Mouse (Mus musculus): ENCODE measurements around the gene Avpr2. TPM values are rescaled to one million over a fixed set of nuclear protein-coding genes. Genes with fewer than 3 reads are reported as not detected.

Avpr2 gene
- polyA plus RNA-seq (2014; fragmentation: Illumina TruSeq; extraction: RNeasy Lipid Tissue Mini Kit (QIAGEN cat#74804); ENCODE audit: low read depth, low replicate concordance): not detected

DNA sequence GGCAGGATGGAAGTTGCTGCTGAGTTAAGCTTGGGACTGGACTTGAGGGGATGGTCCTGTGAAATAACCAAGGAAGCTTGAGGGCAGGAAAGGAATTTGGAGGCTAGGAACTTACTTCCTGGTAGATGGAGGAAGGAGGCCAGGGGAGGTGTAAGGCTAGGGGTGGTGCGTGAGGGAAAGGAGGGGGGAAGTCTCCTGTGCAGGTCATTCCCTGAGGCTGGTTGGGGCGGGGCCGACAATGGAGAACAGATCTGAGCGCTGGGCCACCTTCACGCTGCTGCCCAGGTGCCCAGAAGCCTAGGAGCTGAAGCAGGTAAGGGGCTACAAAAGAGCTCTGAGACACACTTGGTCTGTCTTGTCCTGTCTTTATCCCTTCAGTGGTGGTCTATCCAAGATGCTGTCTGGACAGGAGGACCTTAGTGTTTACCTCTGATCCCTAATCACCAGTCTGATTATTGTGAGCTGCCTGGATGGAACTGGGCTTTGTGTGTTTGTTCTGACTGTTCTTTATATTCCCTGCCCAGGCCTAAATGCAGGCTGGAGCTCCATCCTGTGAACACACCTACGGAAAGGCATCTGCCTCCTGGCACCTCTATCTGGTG lies at the start of gene Avpr2:
TSS of gene Avpr2 (plus strand) at position 552 of the 602 bp plus-strand sequence.

DNA sequence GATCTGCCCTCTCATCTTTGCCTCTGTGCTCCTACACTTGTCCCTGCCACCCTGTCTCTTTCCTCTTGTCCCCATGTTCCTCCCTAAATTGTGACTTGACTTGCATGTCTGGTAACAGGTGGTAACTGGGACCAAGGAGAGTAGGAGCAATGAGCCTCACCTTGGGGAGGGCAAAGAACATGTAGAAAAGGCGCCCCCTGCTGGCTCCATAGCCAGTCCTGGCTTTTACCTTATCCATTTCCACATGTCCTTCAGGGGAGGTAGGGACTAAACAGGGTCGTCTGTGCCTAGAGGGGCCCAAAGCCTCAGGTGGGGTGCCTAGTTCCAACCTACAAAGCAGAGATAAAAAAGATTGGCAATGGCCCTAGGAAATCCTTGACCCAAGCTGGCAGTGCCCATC lies 3.8 kb downstream of the Avpr2 start, which contains the start of gene L1cam:
TSS of gene L1cam (minus strand) at position 387 of the 400 bp plus-strand sequence.

DNA sequence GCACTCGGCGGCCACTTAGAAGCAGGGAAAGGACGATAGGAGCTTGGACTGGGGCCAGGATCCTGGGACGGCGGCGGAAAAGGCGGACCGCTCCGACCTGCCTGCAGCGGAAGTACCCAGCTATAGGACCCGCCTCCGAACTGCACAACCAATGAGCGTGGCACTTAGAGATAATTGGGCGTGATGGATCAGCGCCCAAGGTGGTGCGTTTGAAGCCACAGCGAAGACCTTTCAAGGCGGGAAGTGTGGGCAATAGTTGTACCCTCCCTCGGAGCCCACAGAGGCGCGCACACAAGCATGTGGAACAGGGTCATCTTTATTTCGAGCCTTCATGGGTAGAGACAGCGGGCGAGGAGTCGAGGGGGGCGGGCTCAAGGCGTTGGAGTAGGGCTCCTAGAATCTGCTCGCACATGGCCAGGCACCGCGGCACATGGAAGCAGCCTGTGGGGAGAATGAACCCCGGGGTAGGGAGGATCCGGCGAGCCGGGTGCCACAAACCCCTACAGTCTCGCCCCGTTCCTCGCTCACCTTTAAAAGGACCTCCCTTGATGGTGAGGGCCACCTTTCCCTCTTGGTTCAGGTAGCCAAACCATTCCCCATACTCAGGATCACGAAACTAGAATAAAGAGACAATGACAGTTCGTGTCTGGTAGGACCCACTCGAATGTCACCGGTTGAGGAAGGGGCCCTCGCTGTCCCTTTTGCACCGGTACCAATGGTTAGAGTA lies 30.1 kb downstream of the Avpr2 start, which contains the start of the genes Arhgap4 and Naa10:
TSS of gene Arhgap4 (minus strand) at position 48 of the 727 bp plus-strand sequence.
TSS of gene Naa10 (minus strand) at position 122 of the 727 bp plus-strand sequence.

DNA sequence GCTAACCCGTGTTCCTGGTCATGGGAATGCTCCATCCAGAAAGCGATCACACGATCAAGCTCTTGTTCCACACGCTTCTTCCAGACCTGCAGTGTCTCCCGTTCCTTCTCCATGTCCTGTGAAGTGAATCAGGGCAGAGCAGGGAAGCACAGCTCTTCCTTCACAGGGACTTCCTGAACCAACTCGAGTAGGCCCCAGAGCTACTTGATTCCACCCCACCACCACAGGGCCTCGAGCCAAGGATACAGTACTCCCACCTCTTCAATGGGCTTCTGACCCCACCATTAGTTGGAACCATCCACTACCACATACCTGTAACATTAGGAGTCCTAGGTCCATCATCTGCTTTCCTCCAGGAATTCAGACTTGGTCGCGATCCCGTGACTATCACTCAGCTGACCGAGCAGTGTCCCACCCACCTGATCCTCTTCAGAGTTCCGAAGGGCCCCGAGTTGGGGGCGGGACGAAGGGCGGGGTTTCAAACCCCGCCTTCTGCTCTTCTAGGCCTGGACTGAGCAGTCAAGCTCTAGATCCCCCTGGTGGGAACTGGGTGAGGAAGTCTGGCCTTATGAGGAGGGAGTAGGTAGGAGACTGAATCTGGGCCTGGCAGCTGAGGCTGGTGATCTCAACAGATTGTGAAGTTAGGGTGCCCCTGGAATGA lies 38.6 kb downstream of the Avpr2 start, which contains the start of gene Renbp:
TSS of gene Renbp (minus strand) at position 449 of the 661 bp plus-strand sequence.

Other genes starting within 250 kb of the Avpr2 start
- 6.6 TPM for gene Pnck, start 232.0 kb upstream of the Avpr2 start, polyA plus RNA-seq (2014; fragmentation: Illumina TruSeq; extraction: RNeasy Lipid Tissue Mini Kit (QIAGEN cat#74804); ENCODE audit: low read depth, low replicate concordance)
- 23.2 TPM for gene Slc6a8, start 219.0 kb upstream of the Avpr2 start, polyA plus RNA-seq (2014; fragmentation: Illumina TruSeq; extraction: RNeasy Lipid Tissue Mini Kit (QIAGEN cat#74804); ENCODE audit: low read depth, low replicate concordance)
- gene Bcap31, start 175.9 kb upstream of the Avpr2 start, polyA plus RNA-seq (2014; fragmentation: Illumina TruSeq; extraction: RNeasy Lipid Tissue Mini Kit (QIAGEN cat#74804); ENCODE audit: low read depth, low replicate concordance): 200 TPM
- gene Abcd1, start 175.5 kb upstream of the Avpr2 start, polyA plus RNA-seq (2014; fragmentation: Illumina TruSeq; extraction: RNeasy Lipid Tissue Mini Kit (QIAGEN cat#74804); ENCODE audit: low read depth, low replicate concordance): 15.1 TPM
- gene Plxnb3, start 135.0 kb upstream of the Avpr2 start, polyA plus RNA-seq (2014; fragmentation: Illumina TruSeq; extraction: RNeasy Lipid Tissue Mini Kit (QIAGEN cat#74804); ENCODE audit: low read depth, low replicate concordance): 1.1 TPM
- gene Srpk3, start 117.7 kb upstream of the Avpr2 start, polyA plus RNA-seq (2014; fragmentation: Illumina TruSeq; extraction: RNeasy Lipid Tissue Mini Kit (QIAGEN cat#74804); ENCODE audit: low read depth, low replicate concordance): 1.7 TPM
- 154 TPM for gene Idh3g, start 105.2 kb upstream of the Avpr2 start, polyA plus RNA-seq (2014; fragmentation: Illumina TruSeq; extraction: RNeasy Lipid Tissue Mini Kit (QIAGEN cat#74804); ENCODE audit: low read depth, low replicate concordance)
- gene Ssr4, start 105.1 kb upstream of the Avpr2 start, polyA plus RNA-seq (2014; fragmentation: Illumina TruSeq; extraction: RNeasy Lipid Tissue Mini Kit (QIAGEN cat#74804); ENCODE audit: low read depth, low replicate concordance): 363 TPM
- 2.1 TPM for gene Pdzd4, start 67.1 kb upstream of the Avpr2 start, polyA plus RNA-seq (2014; fragmentation: Illumina TruSeq; extraction: RNeasy Lipid Tissue Mini Kit (QIAGEN cat#74804); ENCODE audit: low read depth, low replicate concordance)
- 3.0 TPM for gene L1cam, start 4.0 kb downstream of the Avpr2 start, polyA plus RNA-seq (2014; fragmentation: Illumina TruSeq; extraction: RNeasy Lipid Tissue Mini Kit (QIAGEN cat#74804); ENCODE audit: low read depth, low replicate concordance)
- gene Arhgap4, start 29.8 kb downstream of the Avpr2 start, polyA plus RNA-seq (2014; fragmentation: Illumina TruSeq; extraction: RNeasy Lipid Tissue Mini Kit (QIAGEN cat#74804); ENCODE audit: low read depth, low replicate concordance): 7.3 TPM
- gene Naa10, start 29.8 kb downstream of the Avpr2 start, polyA plus RNA-seq (2014; fragmentation: Illumina TruSeq; extraction: RNeasy Lipid Tissue Mini Kit (QIAGEN cat#74804); ENCODE audit: low read depth, low replicate concordance): 54.4 TPM
- 40.5 TPM for gene Renbp, start 38.7 kb downstream of the Avpr2 start, polyA plus RNA-seq (2014; fragmentation: Illumina TruSeq; extraction: RNeasy Lipid Tissue Mini Kit (QIAGEN cat#74804); ENCODE audit: low read depth, low replicate concordance)
- gene Hcfc1, start 74.3 kb downstream of the Avpr2 start, polyA plus RNA-seq (2014; fragmentation: Illumina TruSeq; extraction: RNeasy Lipid Tissue Mini Kit (QIAGEN cat#74804); ENCODE audit: low read depth, low replicate concordance): 48.2 TPM
- 137 TPM for gene Irak1, start 131.8 kb downstream of the Avpr2 start, polyA plus RNA-seq (2014; fragmentation: Illumina TruSeq; extraction: RNeasy Lipid Tissue Mini Kit (QIAGEN cat#74804); ENCODE audit: low read depth, low replicate concordance)
- 1.7 TPM for gene Opn1mw, start 235.4 kb downstream of the Avpr2 start, polyA plus RNA-seq (2014; fragmentation: Illumina TruSeq; extraction: RNeasy Lipid Tissue Mini Kit (QIAGEN cat#74804); ENCODE audit: low read depth, low replicate concordance)
- gene Mecp2, start 243.3 kb downstream of the Avpr2 start, polyA plus RNA-seq (2014; fragmentation: Illumina TruSeq; extraction: RNeasy Lipid Tissue Mini Kit (QIAGEN cat#74804); ENCODE audit: low read depth, low replicate concordance): 25.6 TPM

Data from adipose tissue, adult 10 weeks (tissue).